Mouse (Mus musculus) thymus, postnatal 10 days (tissue): Measurements from ENCODE around the gene Pex11g.

Experiments
- DNase-seq, 2 experiments: peaks; one replicate each; pipeline ENCODE4 v3.0.0; 2021; ENCODE audit warnings: low spot score in 2 of 2

The Pex11g gene

DNA sequence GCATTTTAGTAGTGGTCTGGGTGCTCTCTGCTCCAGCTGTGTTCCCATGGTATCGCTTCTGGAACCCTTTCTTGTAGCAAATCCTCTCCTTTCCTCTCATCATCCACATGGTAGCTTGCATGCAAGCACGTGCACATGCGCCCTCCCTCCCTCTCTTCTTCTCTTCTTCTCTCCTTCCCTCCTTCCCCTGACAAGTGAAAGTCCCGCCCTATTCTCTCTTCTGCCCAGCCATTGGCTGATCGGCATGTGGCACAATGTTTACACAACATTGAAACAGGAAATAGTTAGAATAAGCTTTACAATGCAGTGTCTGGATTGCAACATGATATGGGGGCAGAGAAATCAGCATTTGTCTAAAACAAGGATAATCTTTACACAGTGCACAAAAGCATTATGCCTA, 14.1 kb upstream of the Pex11g start:
- DNase-seq, result no peak

DNA sequence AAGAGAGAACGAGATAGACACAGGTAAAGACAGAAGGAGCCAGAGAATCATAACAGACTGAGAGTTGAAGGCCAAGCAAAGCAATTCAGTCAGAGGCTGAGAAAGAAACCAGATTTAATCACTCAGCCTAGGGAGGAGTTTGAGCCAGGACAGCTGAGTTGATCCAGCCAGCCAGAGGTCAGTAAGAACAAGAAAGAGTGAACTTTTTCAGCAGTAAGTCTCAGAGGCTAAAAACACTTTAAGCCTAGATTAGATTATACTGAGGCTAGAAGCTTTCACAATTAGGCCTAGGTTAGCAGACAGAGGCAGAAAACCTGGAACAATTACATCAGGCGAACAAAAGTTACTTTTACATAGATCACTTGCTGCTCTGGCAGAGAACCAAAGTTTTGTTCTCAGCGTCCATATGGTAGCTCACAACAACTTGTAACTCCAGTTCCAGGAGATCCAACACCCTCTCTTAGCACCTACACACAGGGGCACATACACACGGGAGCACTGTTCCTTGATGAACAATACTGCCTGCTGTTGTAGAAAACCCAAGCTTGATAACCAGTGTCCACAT, 12.8 kb upstream of the Pex11g start:
- no peak for DNase-seq

DNA sequence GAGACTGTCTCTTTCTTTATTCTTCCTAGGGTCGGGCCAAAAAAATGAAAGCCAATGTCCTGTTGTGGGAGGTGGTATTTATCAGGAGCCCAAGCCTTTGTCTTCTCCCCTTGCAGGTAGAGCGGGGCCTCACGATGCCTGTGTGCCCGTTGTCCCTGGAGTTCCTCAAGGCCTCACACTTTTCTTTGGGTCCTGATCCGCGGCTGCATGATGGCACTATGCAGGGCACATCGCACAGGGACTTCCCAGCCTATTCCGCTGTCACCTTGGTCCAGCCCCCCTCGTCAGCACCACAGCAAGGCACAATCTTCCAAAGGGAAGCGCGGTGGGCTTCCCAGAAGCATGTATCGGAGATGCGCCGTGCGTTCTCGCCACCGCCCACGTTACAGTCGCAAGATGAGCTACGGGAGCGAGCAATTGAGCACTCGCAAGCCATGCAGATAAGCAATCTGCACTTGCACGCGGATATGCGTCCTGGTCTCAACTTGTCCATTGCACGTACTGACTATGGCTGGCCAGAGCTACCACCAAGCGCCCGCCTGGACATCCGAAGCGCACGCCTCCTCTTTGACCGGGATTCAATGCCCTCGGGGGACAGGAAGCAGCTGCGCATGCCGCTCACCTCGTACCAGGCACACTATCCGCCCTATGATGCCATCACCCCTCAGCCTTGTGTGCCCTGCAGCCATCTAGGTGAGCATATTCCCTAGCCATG, 8.4 kb upstream of the Pex11g start:
- no peak for DNase-seq

- DNase-seq, result no peak
Measured at GRCm38 (mm10) chr8:3470562-3470961, 3.1 kb upstream of the Pex11g start, which contains the start of gene Tex45. Gene Tex45 (plus strand): TSS chr8:3470862.

DNA sequence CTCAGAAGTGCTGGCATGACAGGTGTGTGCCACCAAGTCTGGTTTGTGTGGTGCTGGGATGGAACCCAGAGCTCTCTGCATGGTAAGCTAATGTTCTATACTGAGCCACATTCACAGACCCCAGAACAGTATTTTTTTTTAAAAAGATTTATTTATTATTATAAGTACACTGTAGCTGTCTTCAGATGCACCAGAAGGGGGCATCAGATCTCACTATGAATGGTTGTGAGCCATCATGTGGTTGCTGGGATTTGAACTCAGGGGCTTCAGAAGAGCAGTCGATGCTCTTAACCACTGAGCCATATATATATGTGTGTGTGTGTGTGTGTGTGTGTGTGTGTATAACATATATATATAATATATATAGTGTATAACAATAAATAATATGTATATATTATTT, 1.4 kb upstream of the Pex11g start:
- no peak for DNase-seq

DNA sequence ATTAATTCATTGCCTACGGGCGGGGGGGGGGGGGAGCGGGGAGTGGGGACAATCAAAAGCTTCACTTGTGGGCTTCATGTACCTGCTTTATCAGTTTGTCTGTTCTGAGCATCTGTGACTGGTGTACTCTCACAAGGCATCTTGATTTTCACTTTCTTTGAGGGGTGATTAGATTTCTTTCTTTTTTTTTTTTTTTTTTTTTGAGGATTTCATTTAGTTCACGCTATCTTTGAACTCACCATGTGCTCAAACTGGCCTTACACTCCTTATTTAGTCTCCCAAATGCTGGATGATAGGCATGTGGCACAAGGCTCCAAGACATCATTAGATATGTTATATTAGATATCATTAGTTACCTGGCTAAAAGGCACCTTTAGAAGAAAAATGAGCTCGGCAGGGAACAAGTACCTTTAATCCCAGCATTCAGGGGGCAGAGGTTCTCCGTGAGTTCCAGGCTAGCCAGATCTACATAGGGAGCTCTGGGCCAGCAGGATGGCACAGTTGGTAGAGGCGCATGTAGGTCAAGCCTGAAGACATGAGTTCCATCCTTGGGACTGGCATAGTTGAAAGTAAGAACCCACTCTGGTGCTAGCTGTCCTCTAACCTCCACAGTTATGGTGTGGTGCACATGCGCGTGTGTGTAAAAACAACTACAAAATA, 536 bp upstream of the Pex11g start:
- DNase-seq, result no peak

GRCm38 (mm10) chr8:3464309-3464708, 3.2 kb downstream of the Pex11g start:
- peak; percentile 50 to 60 for DNase-seq

DNA sequence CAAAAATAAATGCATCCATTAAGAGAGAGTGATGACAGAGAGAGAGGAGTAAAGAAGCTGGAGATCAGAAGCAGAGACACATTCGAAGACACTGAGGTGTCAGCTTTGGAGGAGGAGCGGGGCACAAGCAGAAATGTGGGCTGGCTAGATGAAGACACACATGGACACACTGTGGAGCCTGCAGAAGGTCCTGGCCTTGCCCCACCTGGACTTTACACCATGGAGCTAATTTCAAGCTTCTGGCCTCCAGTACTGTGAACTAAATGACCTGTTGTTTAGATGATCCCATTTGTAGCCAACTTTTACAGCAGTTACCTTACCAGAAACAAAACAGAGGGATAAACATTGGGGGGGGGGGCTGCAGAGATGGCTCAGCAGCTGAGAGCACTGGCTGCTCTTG, 4.2 kb downstream of the Pex11g start:
- DNase-seq, result no peak

DNA sequence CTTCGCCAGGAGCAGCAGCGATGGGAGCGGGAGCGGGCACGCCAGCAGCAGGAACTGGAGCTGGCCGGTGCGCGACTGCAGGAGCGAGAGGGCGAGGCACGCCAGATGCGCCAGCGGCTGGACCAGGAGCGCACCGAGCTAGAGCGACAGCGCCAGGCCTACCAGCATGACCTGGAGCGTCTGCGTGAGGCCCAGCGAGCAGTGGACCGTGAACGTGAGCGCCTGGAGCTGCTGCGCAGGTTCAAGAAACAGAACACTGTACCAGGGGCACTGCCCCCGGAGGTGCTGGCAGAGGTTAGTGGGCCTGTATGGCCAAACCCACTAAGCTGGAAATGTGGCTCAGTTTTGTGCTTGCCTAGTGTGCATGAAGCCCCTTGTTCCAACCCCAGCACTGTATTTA, 15.5 kb downstream of the Pex11g start:
- no peak for DNase-seq

DNA sequence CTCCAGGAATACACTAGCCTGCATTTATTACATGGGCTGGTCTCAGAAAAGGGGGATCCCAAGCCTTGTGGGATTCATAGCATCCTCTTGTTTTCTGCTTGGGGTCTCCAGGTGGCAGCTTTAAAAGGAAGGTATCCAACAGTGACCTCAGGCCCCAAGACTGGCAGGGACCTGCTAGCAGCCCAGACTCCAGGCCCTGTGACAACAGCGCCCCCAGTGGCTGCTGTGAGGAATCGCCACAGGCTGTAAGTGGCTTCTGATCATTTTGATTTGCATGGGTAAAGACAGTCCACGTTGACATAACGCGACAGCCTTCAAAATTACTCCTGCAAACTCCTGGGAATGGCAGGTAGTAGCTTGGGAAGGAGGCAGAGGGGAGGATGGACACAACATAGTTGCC, 16.8 kb downstream of the Pex11g start:
- DNase-seq, result peak in 1 of 2 experiments; percentile 54

DNA sequence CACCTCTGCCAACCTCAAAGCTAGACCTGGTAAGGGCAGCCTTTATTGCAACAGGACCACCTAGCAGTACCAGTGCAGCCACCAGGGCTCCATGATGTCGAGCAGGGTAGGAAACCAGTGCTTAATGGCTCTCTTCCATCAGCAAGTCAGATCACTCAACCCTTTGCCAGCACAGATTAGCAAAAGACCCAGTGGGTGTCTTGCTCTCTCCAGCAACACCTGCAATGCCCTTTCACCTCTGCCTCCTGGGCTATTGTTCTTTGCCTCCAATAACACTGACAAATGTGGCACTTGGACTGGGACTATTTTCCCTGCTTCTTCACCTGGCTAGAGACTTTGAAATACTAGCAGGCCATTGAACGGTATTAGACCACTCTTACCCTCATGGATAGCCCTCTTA, 18.3 kb downstream of the Pex11g start:
- DNase-seq, result no peak

DNA sequence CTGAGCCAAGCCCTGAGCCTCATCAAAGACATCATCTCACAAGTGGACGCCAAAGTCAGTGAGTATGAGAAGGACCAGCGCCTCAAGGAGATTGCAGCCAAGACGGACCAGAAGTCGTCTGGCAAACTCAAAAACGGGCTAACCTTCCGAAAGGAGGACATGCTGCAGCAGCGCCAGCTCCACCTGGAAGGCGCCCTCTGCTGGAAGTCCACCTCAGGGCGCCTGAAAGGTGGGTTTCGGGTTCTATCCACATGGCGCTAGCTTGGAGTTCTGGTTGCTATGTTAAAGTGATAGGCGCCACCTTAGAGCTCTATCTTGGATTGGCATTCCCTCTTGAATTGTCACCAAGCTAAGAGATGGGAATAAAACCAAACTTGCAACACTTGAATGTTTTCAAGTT, 28.0 kb downstream of the Pex11g start:
- DNase-seq, result no peak

GRCm38 (mm10) chr8:3436492-3436891, 31.0 kb downstream of the Pex11g start:
- no peak for DNase-seq

DNA sequence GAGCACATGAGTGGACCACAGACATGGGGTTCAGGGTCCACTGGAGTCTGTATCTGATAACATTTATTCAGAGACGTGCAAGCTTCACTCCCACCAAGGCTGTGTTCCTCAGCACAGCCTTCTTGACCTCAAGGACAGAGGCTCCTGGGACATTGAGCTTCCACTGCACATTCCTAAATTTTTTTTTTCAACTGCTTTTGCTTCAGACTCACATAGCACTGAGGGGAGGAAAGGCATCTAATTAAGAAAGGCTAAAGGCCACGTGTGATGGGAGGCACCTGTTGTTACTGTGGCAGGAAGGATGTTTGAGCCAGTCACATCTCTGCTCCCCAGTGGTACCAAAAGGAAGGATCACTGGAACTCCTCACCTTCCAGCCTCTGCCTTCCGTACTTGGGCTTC, 36.4 kb downstream of the Pex11g start:
- DNase-seq, result no peak

GRCm38 (mm10) chr8:3429966-3430365, 37.5 kb downstream of the Pex11g start:
- no peak for DNase-seq

- DNase-seq, result no peak
Measured at GRCm38 (mm10) chr8:3428426-3428825, 39.1 kb downstream of the Pex11g start.

DNA sequence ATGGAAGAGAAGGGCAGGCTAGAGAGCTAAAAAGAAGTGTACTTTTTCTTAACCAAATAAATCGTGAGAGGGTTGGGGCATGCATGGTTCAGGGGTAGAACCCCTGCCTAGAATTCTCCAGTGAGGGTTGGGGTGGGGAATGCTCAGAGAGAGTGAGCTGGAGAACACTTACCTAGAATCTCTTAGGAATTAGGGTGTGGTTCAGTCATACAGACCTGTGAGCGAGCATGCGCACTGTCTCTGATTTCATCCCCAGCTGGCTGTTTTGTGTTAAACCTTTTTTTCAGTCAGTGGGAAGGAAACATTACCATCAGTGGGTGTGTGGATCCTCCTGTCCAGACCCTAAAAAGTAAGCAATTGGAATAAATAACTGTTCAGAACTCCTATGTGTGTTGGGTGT, 41.3 kb downstream of the Pex11g start:
- DNase-seq, result no peak

DNA sequence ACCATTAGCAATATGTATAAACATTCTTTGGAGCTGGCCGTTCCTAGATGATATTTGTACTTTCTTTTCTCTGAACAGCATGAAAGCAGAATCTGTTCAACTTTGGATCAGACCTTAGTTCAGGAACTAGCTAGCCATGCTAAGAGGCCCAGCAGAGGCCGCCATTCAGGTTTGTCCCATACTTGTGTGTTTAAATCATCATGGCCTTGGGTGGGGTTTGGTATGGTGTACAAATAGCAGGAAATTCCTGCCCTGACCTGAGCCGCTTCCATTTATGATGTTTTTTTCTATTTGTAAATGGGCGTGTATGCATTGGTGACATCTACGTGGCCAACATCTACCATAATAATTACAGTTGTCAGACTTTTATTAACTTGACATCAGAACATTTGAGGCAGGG, 42.3 kb downstream of the Pex11g start:
- no peak for DNase-seq

GRCm38 (mm10) chr8:3421507-3421906, 46.0 kb downstream of the Pex11g start:
- no peak for DNase-seq

DNA sequence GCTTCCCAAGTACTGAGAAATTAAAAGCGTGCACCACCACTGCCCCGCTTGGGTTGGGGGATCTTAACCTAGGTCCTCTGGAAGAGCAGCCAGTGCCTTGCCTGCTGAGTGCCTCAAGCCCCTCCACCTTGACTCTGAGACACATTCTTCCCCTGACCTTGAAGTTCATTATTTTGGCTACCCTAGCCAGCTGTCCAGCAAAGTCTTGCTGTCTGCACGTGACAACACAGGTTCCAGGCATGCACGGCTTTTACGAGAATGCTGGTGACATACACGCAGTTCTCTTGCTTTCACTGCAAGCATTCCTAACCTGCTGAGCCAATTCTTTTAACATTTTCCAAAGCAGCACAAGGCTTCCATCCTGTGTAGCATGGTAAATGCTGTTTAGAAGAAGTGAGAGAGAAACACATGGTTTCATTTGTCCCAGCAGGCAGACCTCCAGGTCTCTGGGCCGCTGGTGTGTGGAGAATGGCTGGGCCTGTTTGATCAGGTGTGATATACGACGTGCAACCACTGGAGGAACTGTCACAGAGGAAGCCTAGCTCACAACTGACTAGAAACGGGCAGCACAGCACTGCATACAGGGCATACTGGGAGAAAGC, 47.3 kb downstream of the Pex11g start:
- no peak for DNase-seq

- DNase-seq, result no peak
Measured at GRCm38 (mm10) chr8:3418101-3418500, 49.4 kb downstream of the Pex11g start.

DNA sequence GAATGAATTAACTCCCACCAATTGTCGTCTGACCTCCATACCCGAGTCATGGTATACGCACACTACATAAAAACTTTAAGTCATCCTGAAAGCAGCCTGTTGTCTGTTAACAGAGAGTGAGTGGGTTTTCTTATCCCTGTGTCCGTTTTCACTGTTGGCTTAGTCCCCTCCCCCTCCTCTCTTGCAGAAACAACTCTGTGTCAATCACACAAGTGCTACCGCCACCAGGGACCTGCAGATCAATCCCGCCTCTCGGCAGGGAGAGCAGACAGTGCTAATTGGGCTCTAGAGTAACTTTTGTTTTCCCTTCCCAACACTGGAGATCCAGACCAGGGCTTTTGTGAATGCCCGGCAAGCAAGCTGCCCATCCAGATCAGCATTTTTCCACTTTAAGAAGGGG, 50.0 kb downstream of the Pex11g start:
- DNase-seq, result no peak

DNA sequence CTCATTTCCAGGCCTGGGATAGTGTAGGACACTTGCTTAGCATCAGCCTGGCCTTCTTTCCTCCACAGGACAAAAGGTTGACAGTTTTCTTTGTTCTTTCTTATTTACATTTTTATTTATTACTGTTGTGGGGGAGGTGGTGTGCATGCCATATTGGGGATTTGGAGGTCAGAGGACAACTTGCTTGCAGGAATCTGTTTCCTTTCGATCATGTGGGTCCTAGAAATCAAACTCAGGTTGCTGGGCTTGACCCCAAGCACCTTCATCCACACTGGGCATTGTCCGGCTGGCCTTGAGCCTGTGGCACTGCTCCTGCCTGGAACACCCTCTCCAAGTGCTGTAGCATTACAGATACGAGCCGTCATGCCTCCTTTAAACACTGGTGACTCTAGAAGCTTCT, 50.6 kb downstream of the Pex11g start:
- no peak for DNase-seq
